Mouse (Mus musculus): ENCODE measurements around the gene Bcl7c.
A peak's percentile ranks its signal among the peaks of the same experiment; 100 is the strongest.

Bcl7c gene

DNA sequence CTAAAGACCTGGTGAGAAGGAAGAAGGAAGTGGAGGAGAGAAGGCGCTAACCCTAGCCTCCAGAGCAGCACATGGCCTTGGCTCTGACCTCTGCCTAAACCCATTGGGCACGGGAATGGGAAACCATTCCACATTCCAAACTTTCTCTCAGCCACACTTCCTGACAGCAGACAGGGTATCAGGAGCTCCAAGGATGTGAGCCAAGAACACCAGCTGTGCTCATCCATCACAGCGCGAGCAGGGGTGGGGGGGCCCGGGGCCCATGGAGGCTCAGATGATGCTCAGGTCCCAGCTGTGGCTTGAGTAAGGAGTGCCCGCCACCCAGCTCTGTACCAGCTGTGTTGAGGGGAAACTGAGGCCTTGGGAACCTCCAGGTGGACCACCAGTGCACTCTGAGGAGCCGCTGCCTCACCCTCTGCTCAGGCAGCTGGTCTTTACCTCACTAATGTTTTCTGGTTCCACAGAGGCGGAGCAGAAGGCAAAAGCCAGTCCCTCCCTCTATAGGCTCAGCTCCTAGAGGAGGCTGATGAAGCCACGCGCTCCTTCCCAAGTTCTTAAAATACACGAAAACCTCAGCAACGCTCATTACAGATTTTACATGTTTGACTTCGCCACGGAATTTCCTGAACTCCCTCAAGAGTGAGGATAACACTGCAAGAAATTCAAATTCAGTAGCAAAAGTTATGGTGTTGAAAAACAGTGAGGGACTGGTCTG is 23.3 kb downstream of the Bcl7c start:
- peak; percentile 31 for DNase-seq (ENCODE audit: extremely low spot score, low spot score)

DNA sequence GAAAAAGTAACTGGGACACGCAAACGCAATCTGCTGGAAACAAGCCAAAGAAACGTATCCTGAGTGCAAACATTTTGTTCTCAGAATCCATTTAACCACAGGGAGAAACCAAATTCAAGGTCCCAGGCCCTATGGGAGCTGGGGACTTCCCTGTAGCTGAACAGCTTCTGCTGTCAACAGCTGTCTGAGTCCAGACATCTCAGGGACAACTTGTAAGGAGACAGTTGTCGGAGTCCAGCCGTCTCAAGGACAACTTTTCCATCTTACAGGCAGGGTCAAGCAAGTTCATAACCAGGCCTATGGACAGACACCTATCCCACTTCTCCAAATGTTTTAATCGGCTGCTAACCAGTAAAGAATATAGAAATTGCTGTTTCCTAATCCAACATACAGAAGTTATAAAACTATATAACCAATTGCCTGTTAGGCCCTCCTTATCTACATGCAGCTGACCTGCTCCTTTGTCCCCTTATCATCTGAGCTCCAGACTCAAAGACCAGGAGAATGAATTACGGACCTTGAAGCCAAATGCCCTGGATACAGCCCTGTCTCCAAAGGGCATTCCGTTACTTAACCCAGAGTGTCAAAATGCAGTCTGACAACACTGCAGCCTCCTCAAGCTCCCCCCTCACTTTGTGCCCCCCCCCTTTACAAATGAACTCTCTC is 26.7 kb downstream of the Bcl7c start:
- DNase-seq (ENCODE audit: extremely low spot score, low spot score): no peak

DNA sequence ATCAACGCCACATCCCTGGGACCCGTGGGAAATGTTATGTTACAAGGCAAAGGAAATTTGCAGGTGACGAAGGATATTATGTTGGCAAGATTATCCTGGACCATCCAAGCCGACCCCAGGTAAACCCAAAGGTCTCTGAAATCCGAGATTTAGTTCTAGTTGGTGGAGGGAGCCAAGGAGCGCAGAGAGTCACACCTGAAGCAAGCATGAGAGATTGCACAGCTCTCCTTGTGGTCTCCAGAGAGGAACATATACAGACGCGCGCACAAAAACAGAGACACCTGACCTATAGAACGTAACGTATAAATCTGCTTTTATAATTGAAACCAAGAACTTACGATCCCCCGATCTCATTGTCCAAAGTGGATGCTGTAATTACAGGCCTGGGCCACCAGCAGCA is 28.2 kb downstream of the Bcl7c start:
- DNase-seq (ENCODE audit: extremely low spot score, low spot score): no peak

GRCm38 (mm10) chr7:127678811-127679210 is 29.9 kb downstream of the Bcl7c start:
- DNase-seq (ENCODE audit: extremely low spot score, low spot score): no peak

DNA sequence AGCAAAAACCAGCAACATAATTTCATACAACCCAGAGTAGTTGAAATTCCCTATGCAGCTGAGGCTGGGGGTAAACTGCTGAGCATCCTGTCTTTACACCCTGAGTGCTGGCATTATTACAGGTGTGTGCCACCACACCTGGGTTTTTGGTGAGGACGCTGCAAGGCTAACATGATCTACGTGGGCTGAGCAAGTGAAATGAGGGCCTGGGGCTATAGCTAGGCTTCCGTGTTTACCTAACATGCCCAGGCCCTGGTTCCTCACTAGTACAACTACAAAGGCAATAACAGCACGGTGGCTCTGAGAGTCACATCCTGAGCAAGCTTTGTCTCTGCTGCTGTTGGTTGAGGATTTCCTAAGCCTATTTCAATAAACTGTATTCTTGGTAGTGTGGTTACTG is 31.1 kb downstream of the Bcl7c start:
- DNase-seq (ENCODE audit: extremely low spot score, low spot score): no peak

DNA sequence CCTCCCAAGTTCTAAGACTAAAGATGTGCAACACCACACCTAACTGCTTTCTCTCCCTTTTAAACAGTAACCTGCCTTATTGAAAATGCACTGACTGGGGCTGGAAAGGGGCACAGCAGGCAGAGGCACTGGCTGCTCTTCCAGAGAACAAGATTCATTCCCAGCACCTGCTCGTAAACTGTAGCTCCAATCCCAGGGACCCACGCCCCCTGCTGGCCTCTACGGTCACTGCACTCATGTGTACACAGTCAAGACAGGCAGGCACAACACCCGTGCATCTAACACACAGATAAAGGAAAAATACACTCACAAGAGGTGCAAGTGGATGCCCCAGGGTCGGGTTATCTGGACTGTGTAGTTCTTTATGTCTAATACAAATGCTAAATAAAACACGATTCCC is 31.7 kb downstream of the Bcl7c start:
- peak; percentile 64 for DNase-seq (ENCODE audit: extremely low spot score, low spot score)

DNA sequence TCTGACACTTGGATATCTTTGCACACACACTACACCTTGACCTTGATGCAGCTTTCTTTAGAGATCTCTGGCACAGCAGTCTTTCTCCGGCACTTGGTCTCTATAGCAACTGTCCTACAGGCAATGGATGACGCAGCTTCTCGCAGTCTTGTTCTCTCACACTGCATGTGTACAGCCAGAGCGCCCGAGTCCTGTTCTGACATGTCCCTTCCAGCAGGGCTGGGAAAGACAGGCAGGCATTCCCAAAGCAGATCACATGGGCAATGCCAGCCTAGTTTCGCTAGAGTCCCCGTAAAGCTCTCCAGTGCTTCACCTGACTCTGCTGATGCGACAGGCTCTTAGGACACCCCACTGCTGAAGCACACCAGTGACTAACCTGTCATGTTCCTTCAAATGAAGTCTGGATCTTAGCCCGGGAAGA is 33.3 kb downstream of the Bcl7c start:
- no peak for DNase-seq (ENCODE audit: extremely low spot score, low spot score)

DNA sequence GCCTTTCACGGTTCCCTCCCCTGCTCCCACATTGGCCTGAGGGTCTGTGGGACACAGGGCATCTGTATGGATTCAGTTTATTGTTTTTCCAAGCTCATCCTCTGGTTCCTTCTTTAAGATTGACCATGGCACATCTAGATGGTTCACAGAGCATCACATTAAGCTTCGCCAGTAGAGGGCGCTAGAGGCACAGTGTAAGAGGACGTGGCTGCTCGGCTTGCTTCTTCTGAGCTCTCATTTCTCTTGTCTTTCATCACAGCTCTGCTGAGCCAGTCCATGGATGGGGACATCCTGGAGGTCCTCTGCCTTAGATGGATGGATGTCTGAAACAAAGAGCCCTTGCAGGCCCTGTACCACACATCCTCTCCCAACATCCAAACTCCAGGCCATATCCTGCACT is 33.8 kb downstream of the Bcl7c start:
- DNase-seq (ENCODE audit: extremely low spot score, low spot score): peak; percentile 85

- DNase-seq (ENCODE audit: extremely low spot score, low spot score): no peak
These were observed 36.0 kb downstream of the Bcl7c start for GRCm38 (mm10) chr7:127672776-127673175.

DNA sequence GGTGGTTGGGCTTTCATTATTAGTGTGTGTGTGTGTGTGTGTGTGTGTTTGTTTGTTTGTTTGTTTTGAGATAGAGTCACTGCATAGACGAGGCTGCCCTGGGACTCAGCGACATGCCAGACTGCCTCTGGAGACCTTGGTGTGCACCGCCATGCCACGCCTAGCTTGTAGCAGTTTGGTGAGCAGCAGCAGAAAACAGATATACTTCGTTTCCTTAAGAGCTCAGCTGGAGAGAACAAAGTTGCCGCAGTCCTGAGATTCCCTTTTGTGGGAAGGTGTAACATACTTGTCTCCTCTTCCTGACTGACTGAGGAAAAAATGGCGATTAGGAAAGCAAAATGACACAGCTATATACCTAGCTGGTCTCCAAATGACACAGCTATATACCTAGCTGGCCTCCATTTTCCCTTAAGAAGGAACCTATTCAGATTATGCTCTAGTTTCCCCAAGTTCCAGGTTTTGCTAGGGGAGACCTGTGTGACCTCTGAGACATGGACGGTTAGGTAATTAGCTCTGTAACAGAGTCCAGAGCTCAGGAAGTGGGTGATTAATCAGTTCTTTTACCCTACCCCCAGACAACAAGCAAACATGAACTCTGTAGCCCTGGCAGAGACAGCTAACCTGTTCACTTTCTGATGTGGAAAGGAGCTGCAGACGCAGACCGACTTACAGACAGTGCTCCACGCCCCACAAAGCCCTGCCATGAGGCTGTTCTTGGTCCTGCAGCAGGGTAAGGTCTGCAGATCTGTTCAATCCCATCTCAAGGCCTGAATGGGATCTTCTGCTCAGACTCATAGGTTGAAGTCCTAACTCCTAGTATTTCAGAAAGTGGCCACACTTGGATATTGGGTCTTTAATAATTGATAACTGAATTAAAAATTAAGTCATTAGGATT is 36.6 kb downstream of the Bcl7c start:
- DNase-seq (ENCODE audit: extremely low spot score, low spot score): no peak

DNA sequence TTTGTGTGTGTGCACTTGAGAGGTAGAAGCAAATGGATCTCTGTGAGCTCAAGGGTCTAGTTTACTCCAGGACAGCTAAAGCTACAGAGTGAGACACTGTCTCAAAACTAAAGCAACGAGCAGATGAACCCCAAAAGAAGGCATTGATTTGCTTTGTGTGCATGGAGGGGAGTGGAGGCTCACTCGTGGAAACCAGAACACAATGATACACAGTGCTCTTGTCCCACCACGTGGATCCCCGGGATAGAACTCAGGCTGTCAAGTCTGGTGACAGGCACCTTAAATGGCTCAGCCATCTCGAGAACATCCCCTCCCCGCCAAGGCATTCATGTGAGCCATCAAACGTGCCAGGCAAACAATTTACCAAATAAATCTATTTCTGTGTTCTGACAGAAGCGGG is 41.6 kb downstream of the Bcl7c start:
- no peak for DNase-seq (ENCODE audit: extremely low spot score, low spot score)

DNA sequence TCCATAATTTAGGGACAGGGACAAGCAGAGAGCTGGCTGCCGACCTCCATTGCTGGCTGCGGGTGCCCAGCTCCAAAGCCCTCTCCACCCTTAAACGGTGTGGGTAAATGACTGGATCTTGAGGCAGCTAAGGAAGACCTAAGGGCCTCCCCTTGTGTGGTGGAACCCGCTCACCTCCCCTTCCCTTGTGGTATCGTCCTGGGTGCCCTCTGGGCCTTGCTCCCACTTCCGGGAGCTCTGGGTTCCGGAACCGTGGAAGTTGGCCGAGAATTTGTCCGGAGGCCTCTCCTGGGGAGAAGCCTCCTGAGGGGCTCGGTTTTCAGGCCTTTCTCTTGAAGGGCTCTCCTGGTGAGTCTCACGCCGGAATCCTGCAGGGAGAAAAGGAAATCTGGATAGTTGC is 42.1 kb downstream of the Bcl7c start:
- DNase-seq (ENCODE audit: extremely low spot score, low spot score): no peak

DNA sequence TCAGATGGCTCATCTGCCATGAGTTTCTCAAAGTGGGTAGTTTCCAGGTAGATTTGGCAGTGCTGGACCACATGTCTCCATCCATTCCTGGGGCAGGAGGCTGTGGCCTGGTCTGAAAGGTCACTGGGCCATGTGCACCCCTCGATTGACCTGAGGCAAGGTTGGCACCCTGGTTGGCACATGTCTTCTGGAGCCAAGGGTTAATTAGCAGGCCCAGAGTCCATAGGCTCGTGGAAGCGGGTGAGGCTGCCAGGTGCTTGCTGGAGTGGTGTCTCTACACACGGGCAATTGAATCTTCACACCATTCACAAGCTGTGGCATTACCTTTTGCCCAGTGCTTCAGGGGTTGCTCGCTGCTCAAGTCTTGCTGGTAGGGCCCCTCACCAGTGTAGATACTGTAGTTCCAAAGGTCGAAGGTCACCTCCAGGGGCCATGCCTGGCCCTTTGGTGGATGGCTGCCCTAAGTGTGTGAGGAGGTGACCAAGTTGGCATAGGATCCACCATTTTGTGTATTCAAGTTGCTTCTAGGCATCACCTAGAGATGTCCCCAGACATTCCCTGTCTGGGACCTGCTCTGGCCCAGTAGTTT is 42.6 kb downstream of the Bcl7c start:
- no peak for DNase-seq (ENCODE audit: extremely low spot score, low spot score)

GRCm38 (mm10) chr7:127662926-127663325 is 45.8 kb downstream of the Bcl7c start:
- DNase-seq (ENCODE audit: extremely low spot score, low spot score): no peak

DNA sequence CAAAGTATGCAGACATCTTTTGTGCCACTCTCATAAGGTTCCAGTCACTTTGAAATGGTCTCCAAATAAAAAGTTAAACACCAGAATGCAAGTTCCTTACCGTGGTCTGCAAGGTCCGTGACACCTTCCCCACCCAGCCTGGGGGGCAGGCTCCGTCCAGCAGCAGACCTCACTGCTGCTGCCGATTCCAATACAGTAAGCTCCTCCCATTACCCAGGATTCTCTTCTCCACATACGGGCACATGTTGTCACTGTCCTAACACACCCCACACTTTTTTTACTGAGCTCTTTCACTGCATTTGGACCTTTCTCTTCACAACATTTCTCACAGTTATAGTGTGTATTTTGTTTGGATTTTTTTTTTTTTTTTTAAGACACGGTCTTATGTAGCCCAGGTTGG is 46.9 kb downstream of the Bcl7c start:
- DNase-seq (ENCODE audit: extremely low spot score, low spot score): no peak

DNA sequence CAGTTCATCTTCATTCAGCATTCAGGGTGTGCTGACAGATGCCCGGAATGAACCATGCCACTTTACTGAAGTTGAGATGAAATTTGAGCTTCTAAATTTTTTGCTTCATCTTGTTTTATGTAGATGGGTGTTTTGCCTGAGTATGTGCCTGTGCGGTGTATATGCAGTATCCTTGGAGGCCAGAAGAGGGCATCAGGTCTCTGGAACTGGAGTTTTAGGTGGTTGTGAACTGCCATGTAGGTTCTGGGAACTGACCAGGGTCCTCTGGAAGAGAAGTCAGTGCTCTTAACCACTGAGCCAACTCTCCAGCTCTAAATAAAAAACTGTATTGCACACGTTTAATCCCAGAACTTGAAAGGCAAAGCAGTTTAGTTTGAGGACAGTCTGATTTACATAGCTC is 47.9 kb downstream of the Bcl7c start:
- no peak for DNase-seq (ENCODE audit: extremely low spot score, low spot score)

GRCm38 (mm10) chr7:127656946-127657345 is 51.8 kb downstream of the Bcl7c start:
- peak; percentile 78 for DNase-seq (ENCODE audit: extremely low spot score, low spot score)

GRCm38 (mm10) chr7:127654318-127654717 is 54.4 kb downstream of the Bcl7c start:
- DNase-seq (ENCODE audit: extremely low spot score, low spot score): no peak

DNA sequence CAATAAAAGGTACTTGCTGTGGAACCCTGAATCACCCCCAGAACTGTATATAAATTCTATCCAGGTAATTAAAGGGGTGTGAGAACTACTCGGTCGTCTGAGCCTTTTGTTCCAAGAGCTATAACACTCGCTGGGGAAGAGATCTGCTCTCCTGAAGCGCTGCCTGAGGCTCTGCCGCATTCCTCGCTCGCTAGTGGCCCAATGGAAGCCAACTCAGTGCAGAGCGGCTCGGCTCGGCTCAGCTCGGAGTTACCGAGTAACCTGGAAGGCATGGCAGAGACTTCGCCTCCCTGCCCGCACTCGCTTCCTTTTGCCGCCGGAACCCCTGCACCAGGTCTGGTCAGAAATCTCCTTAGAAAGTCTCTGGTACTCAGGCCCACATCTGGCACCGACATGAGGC is 56.7 kb downstream of the Bcl7c start:
- peak; percentile 38 for DNase-seq (ENCODE audit: extremely low spot score, low spot score)

- DNase-seq (ENCODE audit: extremely low spot score, low spot score): no peak
These were observed 57.1 kb downstream of the Bcl7c start for GRCm38 (mm10) chr7:127651624-127652023.

GRCm38 (mm10) chr7:127649206-127649605 is 59.5 kb downstream of the Bcl7c start:
- no peak for DNase-seq (ENCODE audit: extremely low spot score, low spot score)

All from neural tube, embryonic 10.5 days (tissue).